Mouse (Mus musculus) frontal cortex, postnatal 25 days (tissue): ENCODE results near the gene Ube2e1.
"Not testable (repeated sequence)": the region's sequence is repeated elsewhere in the genome, so short reads cannot be mapped to it uniquely, and the experiment has no call there.

Experiments used
- DNase-seq, 2 experiments: peaks; one replicate each; pipeline ENCODE4 v3.0.0; 2022; ENCODE audit warnings: low spot score in 2 of 2

Ube2e1 gene

GRCm38 (mm10) chr14:18261203-18261602, 70.5 kb downstream of the Ube2e1 start:
- no peak for DNase-seq

DNA sequence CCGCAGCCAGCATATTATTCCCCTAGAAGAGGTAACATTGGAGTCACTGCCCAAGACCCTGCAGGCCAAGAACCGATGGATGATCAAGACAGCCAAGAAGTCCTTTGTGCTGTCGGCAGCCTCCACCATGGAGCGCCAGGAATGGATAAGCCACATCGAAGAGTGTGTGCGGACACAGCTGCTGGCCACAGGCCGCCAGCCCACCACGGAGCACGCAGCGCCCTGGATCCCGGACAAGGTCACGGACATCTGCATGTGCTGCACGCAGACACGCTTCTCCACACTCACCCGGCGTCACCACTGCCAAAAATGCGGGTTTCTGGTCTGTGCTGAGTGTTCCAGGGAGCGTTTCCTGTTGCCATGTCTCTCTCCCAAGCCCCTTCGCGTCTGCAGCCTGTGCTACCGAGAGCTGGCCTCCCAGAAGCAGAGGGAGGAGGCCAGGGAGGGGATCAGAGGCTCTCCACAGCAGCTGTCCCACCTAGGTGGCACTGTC, 89.0 kb downstream of the Ube2e1 start:
- no peak for DNase-seq

GRCm38 (mm10) chr14:18241786-18242185, 89.9 kb downstream of the Ube2e1 start:
- DNase-seq: no peak

DNA sequence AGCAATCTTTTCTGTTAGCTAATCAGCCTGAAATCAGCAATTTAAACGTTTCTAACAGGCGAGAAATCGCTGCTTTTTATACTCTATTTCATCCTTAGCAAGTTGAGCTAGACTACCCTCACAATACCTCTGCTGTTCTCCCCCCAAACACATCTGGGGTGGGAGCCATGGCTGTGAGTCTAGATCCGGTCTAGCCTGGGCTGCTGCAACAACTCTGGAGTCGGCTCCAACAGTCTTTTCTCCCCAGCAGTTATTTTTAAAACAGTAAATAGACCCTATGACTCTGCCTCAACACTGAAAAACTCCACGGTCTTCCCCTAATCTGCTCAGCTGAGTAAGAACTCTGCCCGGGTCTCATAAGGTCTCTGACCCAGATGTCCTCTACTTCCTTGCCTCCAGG, 91.5 kb downstream of the Ube2e1 start:
- no peak for DNase-seq

DNA sequence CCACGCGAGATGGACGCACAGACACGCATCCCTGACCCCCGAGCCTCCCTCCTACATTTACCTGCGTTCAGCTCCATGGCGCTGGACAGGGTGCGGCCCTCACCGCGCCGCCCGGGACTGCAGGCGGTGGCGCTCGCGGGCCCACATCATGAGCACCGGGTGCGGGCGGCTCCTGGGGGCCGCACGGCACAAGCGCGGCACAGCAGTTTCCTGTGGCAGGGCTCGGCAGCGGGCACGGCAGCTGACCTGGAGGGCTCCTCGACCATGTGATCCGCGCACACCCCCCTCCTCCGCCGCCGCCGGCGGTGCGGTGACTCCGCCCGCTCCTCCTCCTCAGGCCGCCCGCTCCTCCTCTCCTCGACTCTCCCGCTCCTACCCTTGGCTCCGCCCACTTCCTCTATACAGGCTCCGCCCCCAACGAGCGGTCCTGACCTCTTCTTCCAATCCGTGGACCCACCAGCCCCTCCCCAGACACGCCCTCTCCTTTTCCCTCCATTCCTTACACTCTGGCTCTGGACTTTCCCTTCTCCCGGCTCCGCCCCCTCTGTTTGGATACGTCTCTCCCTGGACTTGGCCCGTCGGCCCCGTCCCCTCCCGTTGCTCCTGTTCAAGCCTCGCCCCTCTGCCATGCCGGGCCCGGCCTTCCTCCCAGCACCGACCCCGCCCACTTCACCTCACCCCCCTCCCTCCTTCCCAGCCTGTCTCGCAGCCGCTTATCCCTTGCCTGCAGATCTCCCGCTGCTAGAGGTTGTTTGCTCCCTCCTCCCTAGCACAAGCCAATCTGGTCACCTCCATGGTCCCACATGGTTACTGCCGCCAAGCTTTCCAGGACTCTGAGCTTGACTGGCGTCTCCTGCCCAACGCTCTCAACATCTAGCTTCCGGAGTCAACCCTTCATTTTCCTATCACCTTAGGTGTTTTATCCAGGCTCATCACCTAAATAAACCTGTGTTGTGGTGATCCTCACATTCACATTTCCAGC, 92.6 kb downstream of the Ube2e1 start, which contains the start of gene Nr1d2:
TSS of gene Nr1d2 (minus strand) at position 378 of the 982 bp plus-strand sequence.
- DNase-seq: peak; percentile 92 to 93

DNA sequence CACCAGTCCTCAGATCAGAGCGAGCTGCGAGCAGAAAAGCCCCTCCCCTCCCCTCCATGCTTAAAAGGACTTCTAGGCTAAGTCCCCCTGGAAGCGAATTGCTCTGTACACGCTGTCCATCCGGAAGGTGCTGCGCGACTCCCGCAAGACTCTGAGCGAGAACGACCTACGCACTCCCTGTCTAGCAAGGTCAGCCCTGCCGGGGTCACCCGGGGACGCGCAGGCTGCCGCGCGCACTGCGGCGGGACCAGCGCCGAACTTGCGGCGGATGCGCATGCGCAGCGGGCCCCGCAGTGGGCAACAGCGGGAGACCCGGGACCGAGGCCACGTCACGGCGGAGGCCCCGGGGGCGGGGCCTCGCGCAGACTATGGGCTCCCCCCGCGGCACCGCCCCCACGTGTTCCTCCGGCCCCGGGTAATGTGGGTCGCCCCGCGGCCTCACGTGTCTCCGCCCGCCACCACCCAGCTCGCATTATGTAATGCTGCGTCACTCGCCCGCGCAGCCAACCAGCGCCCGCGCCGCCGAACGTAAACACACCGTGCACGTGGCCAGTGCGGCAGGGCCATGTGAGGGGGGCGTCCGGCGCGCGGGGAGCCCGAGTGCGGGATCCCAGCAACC, 93.4 kb downstream of the Ube2e1 start:
- DNase-seq: peak; percentile 99

- no peak for DNase-seq
Observed at GRCm38 (mm10) chr14:18237381-18237780, 94.3 kb downstream of the Ube2e1 start.

DNA sequence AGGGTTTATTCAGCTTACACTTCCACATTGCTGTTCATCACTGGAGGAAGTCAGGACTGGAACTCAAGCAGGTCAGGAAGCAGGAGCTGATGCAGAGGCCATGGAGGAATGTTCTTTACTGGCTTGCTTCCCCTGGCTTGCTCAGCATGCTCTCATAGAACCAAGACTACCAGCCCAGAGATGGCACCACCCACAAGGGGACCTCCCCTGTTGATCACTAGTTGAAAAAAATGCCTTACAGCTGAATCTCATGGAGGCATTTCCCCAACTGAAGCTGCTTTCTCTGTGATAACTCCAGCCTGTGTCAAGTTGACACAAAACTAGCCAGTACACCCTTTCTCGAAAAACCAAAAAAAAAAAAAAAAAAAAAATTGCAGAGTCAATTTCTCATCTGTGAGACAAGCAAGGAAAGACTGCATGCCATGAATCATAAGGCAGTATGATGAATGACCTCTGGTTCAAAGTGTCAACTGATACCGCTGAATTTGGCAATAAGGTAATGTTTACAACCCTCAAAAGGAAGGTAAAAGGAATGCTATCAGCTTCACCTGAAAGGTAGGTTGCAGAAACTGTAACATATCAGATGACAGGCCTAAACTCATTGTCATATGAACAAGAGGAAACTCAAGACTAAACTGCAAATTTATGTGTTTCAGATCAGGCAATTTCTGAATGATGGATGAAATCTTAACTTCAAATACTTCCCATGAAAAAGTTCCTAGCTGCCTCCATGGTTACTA, 95.0 kb downstream of the Ube2e1 start:
- DNase-seq: not testable (repeated sequence)

DNA sequence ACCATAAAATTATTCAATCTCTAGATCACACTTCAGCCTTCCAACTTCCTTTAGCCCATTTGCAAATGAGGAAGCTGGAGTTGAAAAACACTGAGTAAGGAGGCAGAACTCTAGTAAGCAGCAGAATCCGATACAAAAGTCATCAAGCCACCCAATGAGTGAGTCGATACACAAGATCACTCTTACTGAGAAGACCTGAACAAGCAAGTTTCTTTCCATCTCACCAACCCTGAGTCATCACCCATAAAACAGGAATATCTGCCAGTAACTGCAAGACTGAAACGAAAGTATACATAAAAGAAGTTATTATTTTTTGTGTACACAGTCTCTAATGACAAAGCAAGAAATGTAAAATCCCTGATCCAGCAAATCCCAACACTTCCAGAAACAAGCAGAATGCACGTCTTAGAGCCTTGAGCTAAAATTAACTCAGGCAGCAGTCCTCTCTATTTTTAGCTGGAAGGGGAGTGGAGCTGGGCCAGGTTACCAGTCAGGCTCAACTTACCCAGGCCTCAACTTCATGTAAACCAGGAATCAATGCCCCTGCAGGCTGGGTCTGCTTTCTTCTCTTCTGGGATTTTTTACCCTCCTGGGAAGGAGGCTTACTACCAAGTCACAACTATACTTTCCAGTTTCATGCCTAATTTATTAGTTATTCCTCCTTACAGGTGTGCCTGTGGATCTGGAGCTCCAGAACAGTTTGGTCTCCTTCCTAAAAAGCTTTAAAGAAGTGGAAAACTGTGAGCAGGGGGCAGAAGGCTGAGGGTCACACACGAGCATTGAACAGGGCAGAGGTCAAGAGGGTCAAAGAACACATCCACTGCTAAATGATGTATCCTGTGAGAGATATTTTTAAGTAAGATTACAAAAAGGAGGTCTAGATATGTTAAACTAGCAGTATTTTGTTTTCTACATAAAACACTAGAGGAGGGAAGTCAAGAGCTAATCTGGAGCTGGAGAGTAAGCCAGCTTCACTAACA, 97.4 kb downstream of the Ube2e1 start:
- DNase-seq: no peak

DNA sequence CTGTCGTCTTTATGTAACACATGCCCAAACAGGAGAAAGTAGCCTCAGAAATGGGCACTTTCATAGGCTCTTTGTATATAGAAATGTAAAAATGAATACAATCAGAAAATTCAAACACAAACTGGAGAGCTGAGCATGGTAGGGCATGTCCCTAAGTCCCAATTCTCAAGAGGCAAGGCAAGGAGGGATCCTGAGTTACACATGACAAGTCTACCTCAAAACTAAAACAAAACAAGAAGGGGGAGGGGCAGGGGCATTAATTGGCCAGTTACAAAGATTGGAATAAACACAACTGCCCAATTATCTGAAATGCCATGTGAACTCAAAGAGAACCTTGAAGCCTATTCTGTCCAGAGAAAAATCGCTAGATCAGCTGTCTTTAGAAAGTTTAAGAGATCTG, 98.6 kb downstream of the Ube2e1 start:
- DNase-seq: no peak
